Mouse (Mus musculus) c-Kit-positive CD71-positive TER-119-negative erythroid progenitor cells, embryonic 14.5 days (primary cell): Measurements from ENCODE around the gene Chchd4.

Source experiments
- DNase-seq: peaks from one replicate; pipeline ENCODE4 v3.0.0-alpha.2; 2013; ENCODE audit warnings: low read depth

Gene Chchd4

GRCm38 (mm10) chr6:91472868-91473804, at the start of gene Chchd4, which contains the start of gene Tmem43:
Chchd4 (minus strand) TSS chr6:91473546.
Tmem43 (plus strand) TSS chr6:91473703.
- peak; percentile 99 for DNase-seq

GRCm38 (mm10) chr6:91522816-91523215, 49.5 kb upstream of the Chchd4 start:
- DNase-seq = no peak

- no peak for DNase-seq
These were observed 45.2 kb upstream of the Chchd4 start for GRCm38 (mm10) chr6:91518454-91519020.

- peak; percentile 91 for DNase-seq
These were observed 42.5 kb upstream of the Chchd4 start, which contains the start of the genes Xpc and Lsm3 for GRCm38 (mm10) chr6:91515545-91516449. Xpc (minus strand) TSS chr6:91515888. Lsm3 (plus strand) TSS chr6:91515928.

- DNase-seq = peak; percentile 13
These were observed 41.5 kb upstream of the Chchd4 start for GRCm38 (mm10) chr6:91514737-91515362.

GRCm38 (mm10) chr6:91514135-91514534, 40.8 kb upstream of the Chchd4 start:
- no peak for DNase-seq

- DNase-seq = no peak
These were observed 36.9 kb upstream of the Chchd4 start for GRCm38 (mm10) chr6:91510211-91510610.

GRCm38 (mm10) chr6:91509326-91509725, 36.0 kb upstream of the Chchd4 start:
- peak; percentile 55 for DNase-seq

GRCm38 (mm10) chr6:91508041-91508440, 34.7 kb upstream of the Chchd4 start:
- no peak for DNase-seq

- DNase-seq = no peak
These were observed 32.7 kb upstream of the Chchd4 start for GRCm38 (mm10) chr6:91506036-91506435.

GRCm38 (mm10) chr6:91503302-91503701, 30.0 kb upstream of the Chchd4 start:
- DNase-seq = no peak

- no peak for DNase-seq
These were observed 21.2 kb upstream of the Chchd4 start for GRCm38 (mm10) chr6:91494526-91494925.

GRCm38 (mm10) chr6:91493053-91493452, 19.7 kb upstream of the Chchd4 start:
- no peak for DNase-seq

GRCm38 (mm10) chr6:91491004-91491403, 17.7 kb upstream of the Chchd4 start:
- DNase-seq = no peak

GRCm38 (mm10) chr6:91489872-91490271, 16.5 kb upstream of the Chchd4 start:
- DNase-seq = no peak

GRCm38 (mm10) chr6:91488496-91489212, 15.3 kb upstream of the Chchd4 start:
- no peak for DNase-seq

GRCm38 (mm10) chr6:91486736-91487453, 13.5 kb upstream of the Chchd4 start:
- DNase-seq = no peak

GRCm38 (mm10) chr6:91483371-91483770, 10.0 kb upstream of the Chchd4 start:
- no peak for DNase-seq

- DNase-seq = no peak
These were observed 3.2 kb upstream of the Chchd4 start for GRCm38 (mm10) chr6:91476541-91476940.
